Mouse (Mus musculus) layer of hippocampus, adult 8-10 months (tissue): ENCODE measurements around the gene Mrto4. TPM values are rescaled to one million over a fixed set of nuclear protein-coding genes. Genes with fewer than 3 reads are reported as not detected.

ENCODE experiments used
- DNase-seq, 2 experiments: peaks; one replicate each; pipeline ENCODE4 v3.0.0; 2022; ENCODE audit warnings: low spot score in 2 of 2
- total RNA-seq, 4 experiments: library from RNA; stranded (reverse); gene quantifications; 2 replicates each; pipeline ENCODE4 v1.2.4; 2022

Gene Mrto4
- total RNA-seq, 4 experiments from 2014 or later, result 48.6 to 50.9 (median 49.8) TPM

- DNase-seq, result no peak
Observed at GRCm38 (mm10) chr4:139341556-139342233, 10.7 kb downstream of the Mrto4 start.

GRCm38 (mm10) chr4:139340835-139341234 is 11.5 kb downstream of the Mrto4 start:
- DNase-seq, result no peak

- no peak for DNase-seq
Observed at GRCm38 (mm10) chr4:139338145-139338544, 14.2 kb downstream of the Mrto4 start.

- DNase-seq, result peak in 1 of 2 experiments; percentile 42
Observed at GRCm38 (mm10) chr4:139336822-139337483, 15.4 kb downstream of the Mrto4 start.

- no peak for DNase-seq
Observed at GRCm38 (mm10) chr4:139335507-139335906, 16.9 kb downstream of the Mrto4 start.

GRCm38 (mm10) chr4:139334631-139335295 is 17.6 kb downstream of the Mrto4 start:
- DNase-seq, result no peak

- no peak for DNase-seq
Observed at GRCm38 (mm10) chr4:139330605-139331004, 21.8 kb downstream of the Mrto4 start.

- no peak for DNase-seq
Observed at GRCm38 (mm10) chr4:139319740-139320139, 32.6 kb downstream of the Mrto4 start.

- no peak for DNase-seq
Observed at GRCm38 (mm10) chr4:139318449-139318848, 33.9 kb downstream of the Mrto4 start.

- DNase-seq, result no peak
Observed at GRCm38 (mm10) chr4:139312632-139313031, 39.7 kb downstream of the Mrto4 start.

GRCm38 (mm10) chr4:139311707-139312106 is 40.7 kb downstream of the Mrto4 start:
- no peak for DNase-seq

- no peak for DNase-seq
Observed at GRCm38 (mm10) chr4:139310899-139311701, 41.3 kb downstream of the Mrto4 start.

GRCm38 (mm10) chr4:139310171-139310898 is 42.0 kb downstream of the Mrto4 start, which contains the start of the genes Pqlc2 and Akr7a5:
Pqlc2 (minus strand) TSS chr4:139310708.
Akr7a5 (plus strand) TSS chr4:139310744.
- peak; percentile 91 to 98 for DNase-seq

- no peak for DNase-seq
Observed at GRCm38 (mm10) chr4:139309651-139310050, 42.7 kb downstream of the Mrto4 start.

GRCm38 (mm10) chr4:139307916-139308315 is 44.5 kb downstream of the Mrto4 start:
- DNase-seq, result no peak

- DNase-seq, result no peak
Observed at GRCm38 (mm10) chr4:139305521-139305920, 46.9 kb downstream of the Mrto4 start.

- no peak for DNase-seq
Observed at GRCm38 (mm10) chr4:139302241-139302640, 50.1 kb downstream of the Mrto4 start.

GRCm38 (mm10) chr4:139301780-139302179 is 50.6 kb downstream of the Mrto4 start:
- DNase-seq, result no peak

GRCm38 (mm10) chr4:139298671-139299366 is 53.6 kb downstream of the Mrto4 start:
- no peak for DNase-seq

- no peak for DNase-seq
Observed at GRCm38 (mm10) chr4:139297566-139297965, 54.8 kb downstream of the Mrto4 start.
